In the genomic region with DNA sequence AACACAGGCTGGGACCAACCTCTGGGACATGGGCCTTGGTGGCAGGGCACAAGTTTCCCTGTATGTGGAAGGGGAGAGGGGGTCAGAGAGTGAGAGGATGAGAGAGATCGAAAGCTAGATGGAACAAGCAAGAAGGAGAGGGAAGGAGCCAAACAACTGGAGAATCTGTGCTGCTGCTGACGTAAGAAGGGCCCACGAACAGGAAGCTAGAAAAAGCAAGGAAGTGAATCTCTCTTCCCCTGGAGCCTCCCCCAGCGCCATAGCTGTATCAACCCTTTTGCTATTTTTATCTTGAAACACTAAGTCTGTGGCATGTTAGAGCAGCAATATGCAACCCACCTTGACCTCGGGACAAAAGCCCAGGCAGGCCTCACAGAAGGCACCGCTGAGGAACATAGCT, we compare ENCODE assay signal across 12 mouse cellular contexts. TPM values are rescaled to one million over a fixed set of nuclear protein-coding genes. Genes with fewer than 3 reads are reported as not detected.
DNase-seq lines count a peak whose midpoint lies in the region; ATAC-seq lines count a peak whose summit lies in the region.
"Had no signal": no experiment of that assay in that cellular context is flagged by ENCODE, and none has a peak within 500 bp of the region (broad histone marks: within the 10 kb centered on the region; RNA-seq: fewer than 3 reads in every experiment).

No protein-coding gene starts in this region.

- 28% methylated on average over 6 of the region's 6 CpGs for WGBS in heart, embryonic 12.5 days
- WGBS in midbrain, embryonic 11.5 days: 80% methylated on average over 6 of the region's 6 CpGs
- 83% methylated on average over 6 of the region's 6 CpGs for WGBS in midbrain, embryonic 15.5 days
- WGBS in stomach, embryonic 15.5 days: 59% methylated on average over 6 of the region's 6 CpGs

- no peak for DNase-seq in heart, postnatal 36 days
- DNase-seq in midbrain, embryonic 11.5 days (ENCODE audit: low spot score, missing footprints): peak; percentile 75
- DNase-seq in induced T-regulatory cell, adult 2 months (ENCODE audit: low read depth): peak; percentile 54
- DNase-seq in layer of hippocampus, postnatal 36 days: no peak
- DNase-seq in adrenal gland, adult 8-10 months: no peak
- DNase-seq: cerebellum, adult 11 months; gastrocnemius, postnatal 36 days; lung, postnatal 36 days had no signal

- H3K27ac ChIP-seq in heart, embryonic 12.5 days (ENCODE audit: poor library complexity, severe bottlenecking): peak overlapping the region; percentile 66
- H3K27ac ChIP-seq in midbrain, embryonic 11.5 days (ENCODE audit: low read depth, low read length): no peak overlapping the region
- H3K27ac ChIP-seq in midbrain, embryonic 15.5 days: no peak overlapping the region
- 0 out of 2 replicates have a peak overlapping the region, but pooled peaks have one; percentile 21 for H3K27ac ChIP-seq in stomach, embryonic 15.5 days
- H3K27ac ChIP-seq: neural tube, embryonic 15.5 days had no signal

- H3K27me3 ChIP-seq in heart, embryonic 12.5 days (replicated peaks): no peaks in the 10 kb centered on the region
- no peaks in the 10 kb centered on the region for H3K27me3 ChIP-seq in midbrain, embryonic 11.5 days (ENCODE audit: control insufficient read depth, insufficient read depth, low read length)
- H3K27me3 ChIP-seq in midbrain, embryonic 15.5 days (replicated peaks): no peaks in the 10 kb centered on the region
- H3K27me3 ChIP-seq in stomach, embryonic 15.5 days (replicated peaks): 0 out of 2 replicates have a peak, but pooled peaks cover 3% of the 10 kb centered on the region
- H3K27me3 ChIP-seq: neural tube, embryonic 15.5 days had no signal

- intact Hi-C loops in heart, postnatal 36 days (cut with DNase I): no loop called here

- ATAC-seq in heart, embryonic 12.5 days (ENCODE audit: insufficient number of reproducible peaks, low FRiP score): no peak
- no peak for ATAC-seq in midbrain, embryonic 11.5 days (ENCODE audit: low FRiP score)
- ATAC-seq in midbrain, embryonic 15.5 days (replicated peaks): no peak
- ATAC-seq in stomach, embryonic 15.5 days (ENCODE audit: insufficient read depth, low FRiP score, low read depth): no peak

- no peaks in the 10 kb centered on the region for H3K36me3 ChIP-seq in heart, embryonic 12.5 days
- no peaks in the 10 kb centered on the region for H3K36me3 ChIP-seq in midbrain, embryonic 11.5 days (ENCODE audit: control insufficient read depth, insufficient read depth, low read length)
- no peaks in the 10 kb centered on the region for H3K36me3 ChIP-seq in midbrain, embryonic 15.5 days (replicated peaks)
- no peaks in the 10 kb centered on the region for H3K36me3 ChIP-seq in stomach, embryonic 15.5 days
- H3K36me3 ChIP-seq: neural tube, embryonic 15.5 days had no signal

- H3K4me3 ChIP-seq in heart, embryonic 12.5 days: no peak overlapping the region
- H3K4me3 ChIP-seq in midbrain, embryonic 11.5 days (ENCODE audit: low read depth, low read length): no peak overlapping the region
- H3K4me3 ChIP-seq in midbrain, embryonic 15.5 days: no peak overlapping the region
- H3K4me3 ChIP-seq in stomach, embryonic 15.5 days (replicated peaks): no peak overlapping the region
- H3K4me3 ChIP-seq: neural tube, embryonic 15.5 days had no signal

- H3K9me3 ChIP-seq in heart, embryonic 12.5 days (replicated peaks): no peaks in the 10 kb centered on the region
- no peaks in the 10 kb centered on the region for H3K9me3 ChIP-seq in midbrain, embryonic 11.5 days (ENCODE audit: control insufficient read depth, low read length)
- no peaks in the 10 kb centered on the region for H3K9me3 ChIP-seq in midbrain, embryonic 15.5 days
- no peaks in the 10 kb centered on the region for H3K9me3 ChIP-seq in stomach, embryonic 15.5 days
- H3K9me3 ChIP-seq: neural tube, embryonic 15.5 days had no signal

- no peak overlapping the region for H3K4me2 ChIP-seq in heart, embryonic 12.5 days
- H3K4me2 ChIP-seq in midbrain, embryonic 11.5 days: no peak overlapping the region
- no peak overlapping the region for H3K4me2 ChIP-seq in midbrain, embryonic 15.5 days
- H3K4me2 ChIP-seq in stomach, embryonic 15.5 days: no peak overlapping the region
- H3K4me2 ChIP-seq: neural tube, embryonic 15.5 days had no signal

- peaks cover 54% of the 10 kb centered on the region for H3K4me1 ChIP-seq in heart, embryonic 12.5 days (replicated peaks)
- H3K4me1 ChIP-seq in midbrain, embryonic 11.5 days (ENCODE audit: control insufficient read depth, insufficient read depth, low read length): 0 out of 2 replicates have a peak, but pooled peaks cover 3% of the 10 kb centered on the region
- peaks cover 8% of the 10 kb centered on the region; the same call in 1 of the 2 replicates for H3K4me1 ChIP-seq in midbrain, embryonic 15.5 days
- peaks cover 8% of the 10 kb centered on the region for H3K4me1 ChIP-seq in stomach, embryonic 15.5 days

- no peak overlapping the region for H3K9ac ChIP-seq in heart, embryonic 12.5 days
- H3K9ac ChIP-seq in midbrain, embryonic 11.5 days (ENCODE audit: low read length): no peak overlapping the region
- H3K9ac ChIP-seq in midbrain, embryonic 15.5 days: no peak overlapping the region
- no peak overlapping the region for H3K9ac ChIP-seq in stomach, embryonic 15.5 days
- H3K9ac ChIP-seq: neural tube, embryonic 15.5 days had no signal

RNA-seq across cellular contexts. Expression of a gene that starts 8.8 kb away (rescaled TPM):
- 99.4 and 110 TPM in 2 replicates for polyA plus RNA-seq in heart, embryonic 12.5 days (2016; fragmentation: Nextera tagmentation; extraction: Ambion mirVana)
- total RNA-seq in heart, postnatal 36 days (2021): 100 to 1,000 TPM; 128 to 159 TPM
- polyA plus RNA-seq in midbrain, embryonic 11.5 days (2014; fragmentation: Nextera tagmentation; extraction: Ambion mirVana): 33.1 and 34.8 TPM in 2 replicates
- 92.5 and 94.2 TPM in 2 replicates for polyA plus RNA-seq in midbrain, embryonic 15.5 days (2015; fragmentation: Nextera tagmentation; extraction: Ambion mirVana)
- polyA plus RNA-seq in stomach, embryonic 15.5 days (2015; fragmentation: Nextera tagmentation; extraction: Ambion mirVana): 49.3 and 55.6 TPM in 2 replicates
- 10 to 100 TPM; 52.4 to 57.2 TPM for total RNA-seq in layer of hippocampus, postnatal 36 days (2021)
- total RNA-seq in adrenal gland, adult 8-10 months (2022): 10 to 100 TPM; 21.8 to 35.9 (median 29.7) TPM

RNA-seq across cellular contexts. Expression of a gene that starts 53.0 kb away (rescaled TPM):
- polyA plus RNA-seq in heart, embryonic 12.5 days (2016; fragmentation: Nextera tagmentation; extraction: Ambion mirVana): 40.0 and 40.1 TPM in 2 replicates
- total RNA-seq in heart, postnatal 36 days (2021): 10 to 100 TPM; 31.5 to 32.6 TPM
- polyA plus RNA-seq in midbrain, embryonic 11.5 days (2014; fragmentation: Nextera tagmentation; extraction: Ambion mirVana): 49.9 and 53.8 TPM in 2 replicates
- polyA plus RNA-seq in midbrain, embryonic 15.5 days (2015; fragmentation: Nextera tagmentation; extraction: Ambion mirVana): 53.4 and 54.7 TPM in 2 replicates
- 48.8 and 49.4 TPM in 2 replicates for polyA plus RNA-seq in stomach, embryonic 15.5 days (2015; fragmentation: Nextera tagmentation; extraction: Ambion mirVana)
- total RNA-seq in layer of hippocampus, postnatal 36 days (2021): 10 to 100 TPM; 45.9 to 51.7 TPM
- 10 to 100 TPM; 53.4 to 86.0 (median 68.6) TPM for total RNA-seq in adrenal gland, adult 8-10 months (2022)

RNA-seq across cellular contexts. Expression of a gene that starts 59.5 kb away (rescaled TPM):
- polyA plus RNA-seq in heart, embryonic 12.5 days (2016; fragmentation: Nextera tagmentation; extraction: Ambion mirVana): 57.4 and 60.8 TPM in 2 replicates
- 10 to 100 TPM; 55.0 to 67.6 TPM for total RNA-seq in heart, postnatal 36 days (2021)
- 53.2 and 55.7 TPM in 2 replicates for polyA plus RNA-seq in midbrain, embryonic 11.5 days (2014; fragmentation: Nextera tagmentation; extraction: Ambion mirVana)
- 79.4 and 81.6 TPM in 2 replicates for polyA plus RNA-seq in midbrain, embryonic 15.5 days (2015; fragmentation: Nextera tagmentation; extraction: Ambion mirVana)
- polyA plus RNA-seq in stomach, embryonic 15.5 days (2015; fragmentation: Nextera tagmentation; extraction: Ambion mirVana): 40.6 and 46.7 TPM in 2 replicates
- 100 to 1,000 TPM; 115 to 124 TPM for total RNA-seq in layer of hippocampus, postnatal 36 days (2021)
- 10 to 100 TPM; 46.4 to 63.8 (median 60.6) TPM for total RNA-seq in adrenal gland, adult 8-10 months (2022)

Comparison
In these comparisons a context has a peak if more than half of its experiments do, and no peak if none do; other contexts are left out.
1. H3K27ac ChIP-seq: peak in heart, embryonic 12.5 days (single experiment) and stomach, embryonic 15.5 days (single experiment); none in midbrain, embryonic 11.5 days (single experiment) and midbrain, embryonic 15.5 days (single experiment).
2. DNase-seq: peak in midbrain, embryonic 11.5 days (single experiment) and induced T-regulatory cell, adult 2 months (single experiment); none in heart, postnatal 36 days (0 of 2), layer of hippocampus, postnatal 36 days (0 of 2) and adrenal gland, adult 8-10 months (single experiment).